Mouse (Mus musculus) brain, adult 2 months (tissue): ENCODE data around the gene Fras1.

Experiments used
- DNase-seq: peaks from one replicate; pipeline ENCODE4 v3.0.0; 2011; ENCODE audit warnings: low read depth, low spot score

Fras1 gene

DNA sequence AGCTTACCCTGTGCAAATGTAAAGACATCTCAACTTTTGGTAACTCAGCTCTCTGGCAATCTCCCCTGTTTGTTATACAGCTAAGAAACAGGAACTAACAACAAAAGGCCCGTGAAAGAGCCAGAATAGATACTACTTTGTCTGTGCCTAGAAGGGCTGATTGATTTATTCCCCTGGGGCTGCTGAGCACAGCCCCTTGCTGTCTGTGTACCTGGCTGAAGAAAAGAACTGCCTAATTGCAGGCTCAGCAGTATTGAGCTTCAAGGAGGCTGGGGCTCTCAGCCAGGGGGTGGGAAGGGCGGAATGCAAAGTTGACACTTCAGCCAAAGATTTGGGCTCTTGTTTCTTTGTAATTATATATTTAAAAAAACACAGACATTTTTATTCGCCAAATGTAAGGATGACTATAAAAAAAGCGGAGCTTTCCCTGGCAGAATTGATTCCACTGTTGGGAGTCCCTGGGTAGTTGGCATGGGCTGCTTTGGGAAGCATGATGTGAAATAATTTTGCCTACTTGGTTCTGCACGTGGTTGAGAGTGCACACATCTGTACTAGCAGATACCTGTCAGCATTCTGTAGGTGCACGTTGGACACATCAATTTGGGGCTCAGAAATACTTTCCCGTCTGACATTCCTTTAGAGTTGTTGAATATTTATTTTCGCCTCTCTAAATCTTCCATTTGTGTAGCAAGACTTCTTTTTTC is 31.5 kb downstream of the Fras1 start:
- peak; percentile 19 for DNase-seq

- DNase-seq, result no peak
These were observed 34.5 kb downstream of the Fras1 start for GRCm38 (mm10) chr5:96408291-96408690.

GRCm38 (mm10) chr5:96412754-96413394 is 39.1 kb downstream of the Fras1 start:
- no peak for DNase-seq

GRCm38 (mm10) chr5:96417121-96417520 is 43.4 kb downstream of the Fras1 start:
- peak; percentile 59 for DNase-seq

- no peak for DNase-seq
These were observed 47.8 kb downstream of the Fras1 start for GRCm38 (mm10) chr5:96421550-96421949.

DNA sequence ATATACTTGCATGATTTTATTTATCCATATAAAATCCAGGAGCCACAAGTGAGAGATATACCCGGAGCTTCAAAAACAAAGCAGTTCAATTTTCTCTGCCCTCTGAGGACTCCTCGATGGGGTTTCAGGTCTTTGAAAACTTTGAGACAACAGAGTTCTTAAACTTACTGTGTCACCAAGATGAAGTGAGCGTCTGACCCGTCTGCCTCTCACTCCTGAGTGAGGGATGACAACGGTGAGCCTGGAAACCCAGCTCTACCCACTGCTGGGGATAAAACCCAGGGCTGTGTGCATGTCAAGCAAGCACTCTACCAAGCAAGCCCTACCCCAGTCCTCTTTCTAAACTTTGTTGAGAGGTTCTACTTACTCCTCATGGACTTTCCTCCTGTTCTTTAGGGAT is 49.0 kb downstream of the Fras1 start:
- DNase-seq, result no peak

DNA sequence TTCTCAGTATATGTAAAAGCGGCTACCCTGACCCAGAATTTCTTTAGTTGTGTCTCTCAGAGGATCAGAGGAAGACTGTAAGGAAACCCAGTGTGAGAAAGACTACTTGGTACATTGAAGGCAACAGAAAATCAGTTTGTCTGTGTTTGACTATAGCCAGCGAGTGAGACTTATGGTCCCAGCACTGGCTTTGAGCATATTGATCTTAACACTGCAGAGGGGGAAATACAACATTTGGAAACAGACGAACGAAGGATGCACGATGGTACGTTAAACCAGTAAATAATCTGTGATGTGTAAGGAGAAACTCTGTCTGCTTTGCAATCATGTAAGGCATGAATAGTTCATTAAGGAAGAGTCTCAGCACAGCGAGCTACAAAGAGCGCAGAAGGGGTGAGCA is 51.6 kb downstream of the Fras1 start:
- DNase-seq, result no peak

- no peak for DNase-seq
These were observed 55.9 kb downstream of the Fras1 start for GRCm38 (mm10) chr5:96429532-96430141.

DNA sequence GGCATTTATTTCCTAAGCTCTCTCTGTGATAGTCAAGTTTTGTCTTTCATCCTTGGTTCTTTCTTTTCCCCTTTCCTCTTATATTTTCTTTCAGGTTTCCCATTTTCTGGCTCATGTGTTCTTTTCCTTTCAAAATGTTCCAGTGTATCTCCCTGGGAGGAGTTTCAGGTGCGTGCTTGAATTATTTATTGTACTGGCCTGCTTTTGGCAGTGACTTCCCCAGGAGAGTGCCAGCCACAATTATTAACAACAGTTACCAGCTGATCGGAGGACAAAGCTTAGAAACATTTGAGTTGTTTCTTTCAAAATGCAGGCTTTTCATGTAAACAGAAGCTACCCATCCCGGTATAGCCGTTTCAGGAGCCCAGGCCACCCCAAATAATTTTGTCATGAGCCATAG is 64.1 kb downstream of the Fras1 start:
- no peak for DNase-seq

DNA sequence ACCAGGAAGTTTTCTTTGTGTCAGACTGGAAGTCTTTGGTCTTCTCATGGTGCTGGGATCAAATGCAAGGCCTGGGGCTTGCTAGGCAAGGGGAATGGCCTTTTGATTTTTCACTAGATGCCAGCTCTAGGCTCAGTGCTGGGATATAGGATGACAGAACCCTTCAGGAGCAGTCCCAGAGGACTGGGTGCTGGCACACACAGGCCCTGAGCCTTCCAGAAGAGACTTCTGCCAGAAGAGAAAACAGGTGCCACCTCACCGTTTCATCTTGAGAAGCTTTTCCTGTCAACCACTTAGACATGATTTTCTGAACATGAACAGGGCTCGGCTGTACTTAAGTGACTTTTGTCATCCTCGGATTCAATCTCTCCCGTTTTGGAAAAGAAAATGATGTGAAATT is 66.1 kb downstream of the Fras1 start:
- no peak for DNase-seq

GRCm38 (mm10) chr5:96447460-96447859 is 73.7 kb downstream of the Fras1 start:
- no peak for DNase-seq

- no peak for DNase-seq
These were observed 78.3 kb downstream of the Fras1 start for GRCm38 (mm10) chr5:96452027-96452426.

DNA sequence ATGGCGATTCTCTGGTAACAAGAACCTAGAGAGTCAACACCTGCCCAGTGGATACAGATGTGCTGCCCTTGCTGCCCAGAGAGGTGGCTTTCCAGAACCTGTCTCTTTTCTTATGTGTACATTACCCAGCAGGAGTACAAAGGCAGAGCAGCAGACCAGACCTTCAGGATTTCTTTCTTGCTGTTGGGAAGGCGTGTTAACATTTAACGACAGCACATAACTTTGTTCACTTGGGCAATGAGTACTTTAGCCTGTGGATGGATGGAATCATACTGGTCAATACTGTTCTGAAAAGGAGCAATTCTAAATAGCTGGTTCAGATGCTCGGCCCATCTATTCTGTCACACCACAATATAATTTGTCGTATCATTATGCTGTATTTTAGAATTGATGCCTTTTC is 79.6 kb downstream of the Fras1 start:
- DNase-seq, result no peak

DNA sequence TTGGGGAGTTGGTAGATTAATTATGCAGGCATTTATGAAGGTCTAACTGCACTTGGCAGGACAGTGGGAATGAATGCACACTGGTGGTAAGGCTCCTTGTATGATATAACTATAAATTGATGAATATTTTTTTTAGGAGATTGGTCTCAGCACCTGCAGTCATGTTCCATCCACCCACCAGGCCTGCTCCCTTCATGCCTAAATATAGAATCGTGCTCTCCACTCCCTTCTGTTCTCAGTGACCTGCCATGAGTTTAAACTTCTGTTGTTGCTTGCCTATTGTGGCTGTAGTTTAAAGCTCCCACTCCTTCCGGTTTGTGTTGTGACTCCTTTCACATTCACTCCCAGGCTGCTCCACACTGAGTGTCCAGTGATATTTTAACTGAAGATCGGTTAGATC is 80.7 kb downstream of the Fras1 start:
- peak; percentile 35 for DNase-seq

GRCm38 (mm10) chr5:96455241-96455640 is 81.5 kb downstream of the Fras1 start:
- no peak for DNase-seq

DNA sequence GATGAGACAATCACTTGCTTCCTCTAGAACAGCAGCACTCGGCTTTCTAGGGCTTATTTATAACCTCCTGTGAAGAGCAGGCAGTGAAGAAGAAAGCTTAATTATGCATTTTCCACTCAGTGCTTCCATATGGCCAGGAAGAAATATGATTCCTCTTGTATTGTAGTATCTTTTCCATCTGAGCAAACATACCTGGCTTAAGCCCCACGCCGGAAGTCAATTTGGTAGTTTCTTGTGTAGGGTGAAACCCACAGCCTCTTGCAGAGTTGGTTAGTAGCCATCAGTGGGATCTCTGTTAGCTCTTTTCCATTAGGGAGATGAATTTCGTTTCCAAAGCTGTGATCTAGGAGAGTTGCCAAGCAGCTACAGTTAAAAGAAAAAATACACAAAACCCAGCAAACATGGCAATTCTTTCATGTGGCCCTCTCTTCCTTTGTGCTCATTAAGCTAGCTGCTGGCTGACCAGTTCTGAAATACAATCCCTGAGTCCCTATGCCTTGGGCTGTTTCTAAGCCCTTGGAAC is 83.7 kb downstream of the Fras1 start:
- peak; percentile 82 for DNase-seq

DNA sequence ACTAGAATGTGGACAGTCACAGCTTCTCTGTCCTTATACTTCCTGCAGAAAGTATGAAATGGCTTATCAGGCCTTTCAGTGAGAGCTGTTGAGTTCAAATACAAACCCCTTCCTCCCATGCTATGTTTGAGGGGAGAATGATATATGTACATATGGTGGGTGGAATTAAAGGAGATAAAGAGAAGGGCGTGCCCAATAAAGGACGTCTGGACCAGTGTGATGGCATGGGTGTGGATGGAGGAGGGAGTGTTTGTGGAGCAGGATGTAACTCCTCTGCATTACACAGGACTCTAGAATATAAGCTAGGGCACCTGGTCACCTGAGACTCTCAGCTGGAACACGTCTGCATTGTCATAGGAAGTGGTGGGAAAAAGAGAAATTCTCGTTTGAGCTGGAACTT is 85.8 kb downstream of the Fras1 start:
- no peak for DNase-seq

- DNase-seq, result no peak
These were observed 88.4 kb downstream of the Fras1 start for GRCm38 (mm10) chr5:96462197-96462596.

GRCm38 (mm10) chr5:96466461-96466860 is 92.7 kb downstream of the Fras1 start:
- DNase-seq, result no peak

GRCm38 (mm10) chr5:96471995-96472394 is 98.2 kb downstream of the Fras1 start:
- no peak for DNase-seq

DNA sequence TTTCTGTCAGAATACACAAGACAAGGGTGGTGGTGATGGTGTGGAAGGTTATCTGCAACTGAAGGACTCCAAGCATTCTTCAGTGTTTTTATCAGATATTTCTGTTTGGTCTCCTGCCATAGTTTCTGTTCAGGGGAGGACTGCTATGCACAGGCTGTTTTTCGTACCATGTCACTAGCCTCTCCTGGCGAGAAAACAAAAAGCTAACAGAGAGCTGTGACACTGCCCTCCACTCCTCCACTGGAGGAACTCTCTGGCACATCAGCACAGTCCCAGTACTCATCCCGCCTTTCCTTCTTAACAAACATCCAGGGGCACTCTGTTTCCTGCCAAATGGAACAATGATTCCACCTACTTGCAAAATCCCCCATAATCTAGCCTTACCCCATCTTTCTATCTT is 101.7 kb downstream of the Fras1 start:
- DNase-seq, result no peak

GRCm38 (mm10) chr5:96479003-96479402 is 105.2 kb downstream of the Fras1 start:
- no peak for DNase-seq

DNA sequence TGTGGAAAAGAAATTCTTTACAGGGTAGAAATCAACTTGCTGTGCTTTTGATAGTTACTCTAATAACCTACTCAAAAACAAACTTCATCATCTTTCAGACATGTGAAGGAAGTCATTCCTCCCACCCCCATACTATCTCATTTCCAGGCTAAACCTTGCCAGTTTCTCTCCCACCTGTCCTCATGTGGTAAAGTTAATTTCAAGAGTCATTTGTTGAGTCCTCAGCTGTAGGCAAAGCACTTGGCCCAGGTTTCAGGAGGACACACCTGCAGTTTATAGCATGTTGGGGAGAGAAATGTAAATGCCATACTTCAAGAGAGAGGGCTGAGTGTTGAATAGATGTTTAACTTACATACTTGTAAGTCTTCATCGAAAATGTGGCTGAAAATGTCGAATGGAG is 107.4 kb downstream of the Fras1 start:
- DNase-seq, result no peak
